Mouse (Mus musculus): ENCODE data around the gene Gabarapl1. TPM values are rescaled to one million over a fixed set of nuclear protein-coding genes. Genes with fewer than 3 reads are reported as not detected.
A peak's percentile ranks its signal among the peaks of the same experiment; 100 is the strongest.

Gabarapl1 gene
- total RNA-seq, 2 experiments from 2014 or later = 576 to 580 TPM

- DNase-seq (ENCODE audit: low spot score in 2 of 2) = peak; percentile 63 to 79
- intact Hi-C loops (cut with DNase I) = no loop called here
Observed at GRCm38 (mm10) chr6:129532556-129532941, 411 bp upstream of the Gabarapl1 start.

- intact Hi-C loops (cut with DNase I) = no loop called here
- DNase-seq (ENCODE audit: low spot score in 2 of 2) = peak; percentile 19 to 57
Observed at GRCm38 (mm10) chr6:129534057-129534456, 1.1 kb downstream of the Gabarapl1 start.

DNA sequence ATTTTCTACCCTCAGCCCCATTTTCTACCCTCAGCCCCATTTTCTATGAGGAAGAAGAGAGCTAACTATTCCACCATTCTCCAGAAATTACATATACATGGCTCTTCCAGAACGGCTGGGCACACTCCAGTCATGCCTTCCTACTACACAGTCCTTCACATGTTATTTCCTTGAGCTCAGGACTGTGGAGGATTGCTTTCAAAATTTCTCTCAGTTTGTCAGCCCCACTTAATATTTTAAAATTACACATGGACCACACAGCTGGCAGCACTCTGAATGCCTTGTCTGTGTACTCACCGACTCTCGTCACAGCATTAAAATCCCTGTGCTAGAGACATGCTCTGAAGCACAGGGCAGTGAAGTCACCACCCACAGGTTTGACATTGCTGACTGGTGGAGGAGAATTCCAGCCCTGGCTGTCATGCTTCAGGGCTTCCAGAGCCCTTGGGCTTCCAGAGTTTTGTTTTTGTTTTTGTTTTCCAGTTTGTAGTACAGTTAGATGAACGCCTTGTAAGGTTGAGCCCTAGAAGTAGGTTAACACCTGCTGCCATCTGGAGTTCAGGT is 1.7 kb downstream of the Gabarapl1 start:
- intact Hi-C loops (cut with DNase I) = no loop called here

DNA sequence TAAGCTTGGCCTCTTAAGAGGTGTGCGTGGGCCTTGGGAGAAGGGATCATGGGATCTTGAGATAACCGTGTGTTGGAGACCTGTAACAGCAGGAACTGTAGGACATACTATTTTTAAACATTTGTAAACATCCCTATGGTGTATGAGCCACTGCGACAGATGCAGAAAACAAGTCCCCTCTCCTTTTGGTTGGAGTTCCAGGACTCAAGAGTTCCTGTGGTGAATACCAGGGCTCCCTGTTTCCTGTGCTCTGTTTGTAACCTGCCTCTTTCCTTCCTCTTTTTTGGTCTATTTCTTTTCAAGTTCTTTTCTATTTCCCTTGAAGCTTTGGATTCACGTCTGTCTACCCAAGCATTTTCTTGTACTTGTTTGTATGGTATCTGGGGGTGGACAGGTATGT is 2.8 kb downstream of the Gabarapl1 start:
- intact Hi-C loops (cut with DNase I) = no loop called here
- no peak for DNase-seq (ENCODE audit: low spot score in 2 of 2)

More for the DNA sequence above, 1.7 kb downstream of the Gabarapl1 start:
- no peak for DNase-seq (ENCODE audit: low spot score in 2 of 2)

GRCm38 (mm10) chr6:129538555-129538954 is 5.6 kb downstream of the Gabarapl1 start:
- DNase-seq (ENCODE audit: low spot score in 2 of 2) = no peak
- intact Hi-C loops (cut with DNase I) = no loop called here

DNA sequence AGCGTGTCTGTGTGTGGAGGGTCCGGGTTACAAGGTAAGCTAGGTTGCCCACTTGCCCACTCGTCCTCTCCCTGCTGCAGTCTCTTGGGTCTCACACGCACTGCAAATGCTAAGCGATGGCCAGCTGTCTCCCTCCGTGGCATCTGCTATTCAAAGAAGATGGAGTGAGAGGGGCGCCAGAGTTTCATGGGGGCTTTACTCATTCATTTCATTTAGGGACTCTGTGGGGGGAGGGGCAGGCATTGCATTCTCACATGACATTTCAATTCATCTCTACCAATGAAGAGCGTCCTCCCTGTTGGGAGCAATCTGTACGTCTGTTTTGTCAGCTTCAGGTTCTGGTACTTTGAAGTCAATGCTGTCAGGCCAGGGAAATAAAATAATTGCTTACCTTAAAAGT is 9.0 kb downstream of the Gabarapl1 start:
- peak in 1 of 2 experiments; percentile 52 for DNase-seq (ENCODE audit: low spot score in 2 of 2)
- intact Hi-C loops (cut with DNase I) = no loop called here

GRCm38 (mm10) chr6:129542540-129542939 is 9.6 kb downstream of the Gabarapl1 start:
- intact Hi-C loops (cut with DNase I) = no loop called here
- DNase-seq (ENCODE audit: low spot score in 2 of 2) = no peak

- DNase-seq (ENCODE audit: low spot score in 2 of 2) = peak; percentile 81 to 86
- intact Hi-C loops (cut with DNase I) = no loop called here
Observed at GRCm38 (mm10) chr6:129543709-129544606, 11.0 kb downstream of the Gabarapl1 start.

DNA sequence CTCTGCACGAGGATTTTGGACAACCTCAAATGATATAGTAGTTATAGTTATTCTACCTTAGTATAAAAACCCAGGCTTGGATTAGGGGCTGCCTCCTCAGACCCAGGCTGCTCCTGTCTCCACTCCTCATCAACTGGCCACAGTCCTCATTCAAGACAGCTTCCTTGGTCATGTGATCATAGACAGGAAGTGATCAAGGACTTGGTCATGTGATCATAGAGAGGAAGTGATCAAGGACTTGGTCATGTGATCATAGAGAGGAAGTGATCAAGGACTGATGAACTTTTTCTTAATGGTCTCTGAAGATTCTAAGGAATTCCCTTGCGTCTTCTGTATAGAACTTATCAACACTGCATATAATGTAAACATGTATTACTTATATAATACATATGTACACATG is 14.3 kb downstream of the Gabarapl1 start:
- intact Hi-C loops (cut with DNase I) = no loop called here
- no peak for DNase-seq (ENCODE audit: low spot score in 2 of 2)

GRCm38 (mm10) chr6:129548009-129548408 is 15.0 kb downstream of the Gabarapl1 start:
- intact Hi-C loops (cut with DNase I) = no loop called here
- DNase-seq (ENCODE audit: low spot score in 2 of 2) = no peak

DNA sequence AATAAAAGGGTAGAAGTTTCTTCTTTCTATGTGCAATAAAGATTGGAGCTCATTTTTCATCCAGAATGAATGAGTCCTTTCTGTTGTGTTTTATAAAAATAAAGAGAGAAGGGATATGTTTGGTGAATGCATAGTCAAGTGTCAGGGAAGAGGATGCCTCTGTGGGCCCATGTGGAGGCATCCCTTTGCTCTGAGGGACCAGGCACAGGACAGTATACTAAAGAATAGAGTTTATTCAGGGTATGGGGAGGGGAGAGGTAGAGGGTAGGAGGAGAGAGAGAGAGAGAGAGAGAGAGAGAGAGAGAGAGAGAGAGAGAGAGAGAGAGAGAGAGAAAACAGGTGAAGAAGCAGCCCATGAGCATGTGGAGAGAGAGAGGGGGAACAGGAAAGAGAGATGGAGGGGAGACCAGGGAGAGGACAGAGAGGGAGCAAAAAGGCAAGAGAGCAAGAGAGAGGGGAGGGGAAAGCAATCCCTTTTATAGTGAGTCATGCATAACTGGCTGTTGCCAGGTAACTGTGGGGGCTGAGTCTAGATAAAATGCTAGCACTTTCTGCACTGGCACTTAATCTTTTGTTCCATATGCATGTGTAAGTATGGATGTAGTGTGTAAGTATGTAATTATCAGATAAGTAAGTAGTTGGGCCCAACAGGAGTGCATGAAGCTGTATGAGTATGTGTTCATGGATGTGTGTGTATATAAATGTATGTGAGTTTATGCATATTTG is 24.5 kb downstream of the Gabarapl1 start:
- intact Hi-C loops (cut with DNase I) = loop anchor here (5.0 kb wide), 2 partner anchors 35 to 80 kb away; no protein-coding TSS in a partner anchor
- DNase-seq (ENCODE audit: low spot score in 2 of 2) = no peak

GRCm38 (mm10) chr6:129558946-129559640 is 26.1 kb downstream of the Gabarapl1 start:
- intact Hi-C loops (cut with DNase I) = loop anchor here (1.0 to 5.0 kb wide), 3 partner anchors 37 to 166 kb away; no protein-coding TSS in a partner anchor

DNA sequence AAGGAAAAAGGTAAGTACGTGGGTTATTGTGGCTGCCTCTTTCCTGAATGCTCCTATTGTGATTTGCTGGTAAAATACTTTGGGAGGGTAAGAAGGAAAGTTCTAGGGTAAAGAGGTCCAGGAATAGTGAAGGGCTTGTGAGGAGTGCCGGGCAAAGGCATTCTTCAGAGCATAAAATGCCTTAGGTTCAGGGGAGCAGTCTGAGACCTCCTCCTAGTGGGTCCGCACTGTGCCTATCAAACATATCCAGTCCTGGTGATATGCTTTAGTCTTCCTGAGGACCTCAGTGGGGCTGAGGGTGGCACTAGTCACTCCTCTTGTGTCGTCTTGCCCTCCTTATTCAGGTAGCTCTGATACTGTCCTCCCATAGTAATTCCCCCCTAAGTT is 26.7 kb downstream of the Gabarapl1 start:
- intact Hi-C loops (cut with DNase I) = loop anchor here (1.0 to 5.0 kb wide), 3 partner anchors 37 to 166 kb away; no protein-coding TSS in a partner anchor
- DNase-seq (ENCODE audit: low spot score in 2 of 2) = no peak

More at GRCm38 (mm10) chr6:129558946-129559640, 26.1 kb downstream of the Gabarapl1 start:
- DNase-seq (ENCODE audit: low spot score in 2 of 2) = peak; percentile 70 to 81

DNA sequence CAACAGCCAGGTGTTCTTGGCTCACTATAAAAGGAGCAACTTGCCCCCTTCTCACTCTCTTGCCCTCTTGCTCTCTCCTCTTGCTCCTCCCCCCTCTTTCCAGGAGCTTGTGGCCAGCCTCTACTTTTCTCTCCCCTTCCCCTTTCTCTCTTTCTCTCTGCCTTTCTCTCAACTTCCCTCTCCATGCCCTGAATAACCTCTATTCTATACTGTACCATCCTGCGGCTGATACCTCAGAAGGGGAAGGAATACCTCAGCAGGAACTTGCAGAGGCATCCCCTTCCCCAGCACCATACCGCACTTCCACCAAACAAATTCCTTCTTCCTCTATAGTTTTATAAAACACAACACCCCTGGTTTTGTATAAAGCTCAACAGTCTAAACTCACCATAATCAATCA is 32.3 kb downstream of the Gabarapl1 start:
- DNase-seq (ENCODE audit: low spot score in 2 of 2) = no peak
- intact Hi-C loops (cut with DNase I) = no loop called here

DNA sequence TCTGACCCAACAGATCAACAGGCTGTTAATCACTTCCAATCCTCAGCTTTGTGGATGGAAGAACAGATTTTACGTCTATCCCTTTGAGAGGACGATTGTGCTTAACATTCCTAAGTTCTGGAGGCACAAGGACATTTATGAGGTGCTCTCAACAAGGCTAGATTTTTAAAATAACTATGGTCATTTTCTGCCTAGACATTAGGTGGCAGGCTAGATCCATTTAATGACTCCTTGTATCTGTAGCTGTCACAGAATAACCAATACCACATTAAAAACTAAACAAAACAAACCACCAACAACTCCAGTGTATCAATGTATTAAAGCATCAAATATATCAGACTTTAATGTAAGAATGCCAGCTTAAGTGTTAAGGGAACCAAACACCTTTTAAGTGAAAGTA is 42.4 kb downstream of the Gabarapl1 start:
- DNase-seq (ENCODE audit: low spot score in 2 of 2) = no peak
- intact Hi-C loops (cut with DNase I) = no loop called here

DNA sequence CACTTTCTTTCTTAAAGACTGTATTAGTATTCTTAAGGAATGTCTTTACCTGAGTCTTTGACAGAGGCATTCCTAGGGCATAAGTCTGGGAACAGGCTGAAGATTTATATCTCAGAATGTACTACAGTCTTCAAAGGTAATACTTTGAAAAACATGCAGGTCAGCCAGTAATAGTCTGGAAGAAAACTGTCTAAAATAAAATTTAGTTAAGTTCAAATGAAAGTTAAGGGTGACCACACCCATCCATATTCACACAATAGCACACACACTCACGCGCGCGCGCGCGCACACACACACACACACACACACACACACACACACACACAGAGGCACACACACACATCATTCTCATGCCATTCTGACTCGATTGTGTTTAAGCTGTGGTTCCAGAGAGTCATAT is 44.6 kb downstream of the Gabarapl1 start, which contains the start of gene Klre1:
Gene Klre1, plus strand, starts transcription at position 301 of the 400 bp plus-strand sequence.
- no peak for DNase-seq (ENCODE audit: low spot score in 2 of 2)
- intact Hi-C loops (cut with DNase I) = no loop called here

- intact Hi-C loops (cut with DNase I) = no loop called here
- peak in 1 of 2 experiments; percentile 6 for DNase-seq (ENCODE audit: low spot score in 2 of 2)
Observed at GRCm38 (mm10) chr6:129581274-129581673, 48.3 kb downstream of the Gabarapl1 start.

GRCm38 (mm10) chr6:129581896-129582295 is 48.9 kb downstream of the Gabarapl1 start:
- no peak for DNase-seq (ENCODE audit: low spot score in 2 of 2)
- intact Hi-C loops (cut with DNase I) = no loop called here

DNA sequence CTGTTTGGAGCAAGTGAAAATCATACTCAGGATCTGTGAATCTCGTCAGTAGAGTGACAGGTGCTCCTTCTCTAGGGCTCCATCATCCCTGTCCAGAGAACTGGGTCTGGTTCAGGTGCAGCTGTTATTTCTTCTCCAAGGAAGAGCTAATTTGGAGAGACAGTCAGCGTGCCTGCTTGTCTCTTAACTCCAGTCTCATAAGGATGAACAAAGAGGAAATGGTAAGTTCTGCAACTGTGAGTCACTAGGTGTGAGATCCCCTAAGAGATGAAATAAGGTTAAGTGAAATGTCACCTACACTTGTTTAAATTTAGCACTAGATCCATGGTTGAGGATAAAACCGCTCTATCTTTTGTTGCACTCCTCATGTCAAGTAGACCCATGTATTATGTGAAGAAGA is 50.1 kb downstream of the Gabarapl1 start:
- DNase-seq (ENCODE audit: low spot score in 2 of 2) = no peak
- intact Hi-C loops (cut with DNase I) = no loop called here

Data from left cerebral cortex, postnatal 14 days (tissue).